Mouse (Mus musculus): ENCODE data around the gene Eppin. TPM values are rescaled to one million over a fixed set of nuclear protein-coding genes. Genes with fewer than 3 reads are reported as not detected.
"Not testable (repeated sequence)": the region's sequence is repeated elsewhere in the genome, so short reads cannot be mapped to it uniquely, and the experiment has no call there.

Gene Eppin
- polyA plus RNA-seq (2012; ENCODE audit: insufficient read depth, insufficient read length, missing spikeins): not detected in 2 replicates

DNA sequence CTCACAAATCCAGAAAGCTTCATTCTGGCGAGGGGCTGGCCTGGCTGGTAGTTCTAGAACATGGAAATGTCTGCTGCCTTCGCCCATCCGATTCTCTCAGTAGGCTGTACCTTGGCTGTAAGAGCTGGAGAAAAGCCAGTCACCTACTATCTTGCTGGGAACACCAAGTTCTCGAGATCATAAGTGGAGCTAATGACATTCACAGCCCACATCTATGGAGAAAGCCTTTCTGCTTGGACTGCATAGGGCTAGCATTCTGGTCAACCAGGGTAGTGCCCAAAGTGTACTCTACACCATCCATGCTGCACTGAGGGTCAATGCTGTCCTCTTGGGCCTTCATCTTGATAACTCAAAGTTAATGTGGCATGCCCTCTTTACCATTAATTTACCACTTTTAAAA, at the start of gene Eppin:
Eppin (minus strand) TSS at position 101 of the 400 bp plus-strand sequence.
- Histone ChIP-seq H3K27ac (replicated peaks; ENCODE audit: low read depth, low read length) (no peak within 1 kb of the TSS), H3K4me1 (ENCODE audit: control insufficient read depth, insufficient read depth, insufficient read length, low read length) (no peaks in the 10 kb centered on the region), H3K4me3 (ENCODE audit: insufficient read depth, low read depth, low read length) (no peak within 1 kb of the TSS)

DNA sequence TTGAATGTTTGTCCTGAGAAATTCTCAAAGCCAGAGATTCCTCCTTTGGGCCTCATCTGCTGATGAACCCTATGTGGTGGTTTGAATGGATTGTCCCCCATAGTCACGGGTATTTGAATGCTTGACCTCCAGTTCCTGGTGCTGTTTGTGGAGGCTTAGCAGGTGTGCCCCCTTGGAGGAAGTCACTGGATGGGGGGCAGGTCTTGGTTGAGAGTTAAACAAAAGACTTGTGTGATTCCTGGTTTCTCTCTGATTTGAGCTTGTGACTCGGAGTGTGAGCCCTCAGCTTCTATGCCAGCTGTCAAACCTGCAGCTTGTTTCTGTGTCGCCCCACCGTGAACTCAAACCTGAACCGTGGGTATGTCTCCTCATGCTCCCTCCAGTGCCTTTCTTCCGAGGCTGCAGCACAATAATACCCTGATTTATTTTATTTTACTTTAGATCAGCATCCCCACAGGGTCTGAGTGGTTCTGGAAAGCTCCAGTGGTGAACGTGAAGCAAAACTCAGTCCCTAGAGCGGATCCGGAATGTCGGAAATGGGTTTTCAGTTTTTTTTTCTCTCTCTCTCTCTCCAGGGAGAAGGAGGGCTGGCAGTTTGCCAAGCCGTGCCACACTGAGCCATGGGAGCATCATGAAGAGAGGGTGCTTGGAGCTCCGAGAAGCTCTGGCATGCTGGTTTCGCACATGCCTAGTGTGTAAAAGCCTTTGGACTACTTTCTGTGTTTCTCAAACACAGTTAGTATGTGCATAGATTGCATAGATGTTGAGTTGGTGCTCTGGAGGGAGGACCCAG, 48.7 kb upstream of the Eppin start:
- H3K4me3 ChIP-seq (ENCODE audit: insufficient read depth, low read depth, low read length): no peak overlapping the region
- no peak overlapping the region for H3K27ac ChIP-seq (replicated peaks; ENCODE audit: low read depth, low read length)

DNA sequence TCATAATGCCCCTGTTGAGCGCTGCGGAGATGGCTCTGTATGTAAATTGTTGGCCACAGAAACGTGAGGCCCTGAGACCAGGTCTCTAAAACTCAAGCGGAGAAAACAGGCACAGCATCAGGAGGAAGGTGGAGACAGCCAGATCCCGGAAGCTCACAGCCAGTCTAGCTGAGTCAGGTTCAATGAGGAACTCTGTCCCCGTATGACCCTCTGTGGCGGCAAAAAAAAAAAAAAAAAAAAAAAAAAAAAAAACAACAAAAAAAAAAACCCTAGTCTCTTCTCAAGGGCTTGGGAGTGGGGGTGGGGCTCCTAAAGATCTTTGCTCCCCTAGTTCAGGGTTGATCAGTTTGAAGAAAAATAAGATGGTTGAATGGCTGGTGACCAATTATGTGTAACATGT, 47.7 kb upstream of the Eppin start:
- no peaks in the 10 kb centered on the region for H3K4me1 ChIP-seq (ENCODE audit: control insufficient read depth, insufficient read depth, insufficient read length, low read length)
- no peak overlapping the region for H3K27ac ChIP-seq (replicated peaks; ENCODE audit: low read depth, low read length)
- H3K4me3 ChIP-seq (ENCODE audit: insufficient read depth, low read depth, low read length): no peak overlapping the region

More for the DNA sequence above, 48.7 kb upstream of the Eppin start:
- H3K4me1 ChIP-seq (ENCODE audit: control insufficient read depth, insufficient read depth, insufficient read length, low read length): no peaks in the 10 kb centered on the region

DNA sequence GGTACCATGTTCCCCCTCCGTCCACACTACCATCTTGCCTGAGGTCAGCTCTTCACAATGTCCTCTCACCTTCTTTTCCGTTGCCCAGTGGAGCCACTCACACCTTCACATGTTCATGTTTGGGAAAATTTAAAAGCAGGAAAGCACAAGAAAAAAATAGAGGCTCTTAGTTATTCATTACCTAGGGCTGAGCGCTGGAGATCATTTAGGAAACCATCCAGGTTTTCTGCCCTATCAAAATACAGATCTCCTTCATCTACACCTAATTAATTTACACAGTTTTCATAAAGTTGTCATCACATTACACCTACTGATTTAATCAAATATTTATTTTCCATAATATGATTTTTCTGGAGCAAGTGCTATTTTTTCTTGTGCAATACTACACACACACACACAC, 45.3 kb upstream of the Eppin start, which contains the start of gene Wfdc16:
Wfdc16 (minus strand) TSS at position 101 of the 400 bp plus-strand sequence.
- H3K27ac ChIP-seq (replicated peaks; ENCODE audit: low read depth, low read length): no peak within 1 kb of the TSS
- no peaks in the 10 kb centered on the region for H3K4me1 ChIP-seq (ENCODE audit: control insufficient read depth, insufficient read depth, insufficient read length, low read length)
- no peak within 1 kb of the TSS for H3K4me3 ChIP-seq (ENCODE audit: insufficient read depth, low read depth, low read length)

DNA sequence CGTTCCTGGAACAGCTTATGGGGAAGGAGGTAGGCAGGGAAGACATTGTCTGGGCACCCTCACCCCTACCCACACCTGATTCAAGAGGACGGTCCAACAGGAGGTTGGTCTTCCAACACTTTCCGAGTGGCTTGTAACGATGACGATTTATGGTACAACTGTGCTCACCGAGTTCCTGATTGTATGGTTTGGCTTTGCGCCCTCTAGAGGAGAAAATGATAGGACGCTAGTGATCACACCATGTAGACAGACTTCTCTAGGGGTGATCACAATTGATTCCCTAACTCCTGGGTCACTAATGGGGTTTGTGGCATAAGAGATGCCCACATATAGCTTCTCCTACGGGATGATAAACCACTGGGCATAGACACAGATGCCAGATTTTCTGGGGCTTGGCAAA, 41.9 kb upstream of the Eppin start:
- Histone ChIP-seq H3K4me1 (ENCODE audit: control insufficient read depth, insufficient read depth, insufficient read length, low read length) (no peaks in the 10 kb centered on the region), H3K4me3 (ENCODE audit: insufficient read depth, low read depth, low read length) (no peak overlapping the region), H3K27ac (replicated peaks; ENCODE audit: low read depth, low read length) (no peak overlapping the region)

DNA sequence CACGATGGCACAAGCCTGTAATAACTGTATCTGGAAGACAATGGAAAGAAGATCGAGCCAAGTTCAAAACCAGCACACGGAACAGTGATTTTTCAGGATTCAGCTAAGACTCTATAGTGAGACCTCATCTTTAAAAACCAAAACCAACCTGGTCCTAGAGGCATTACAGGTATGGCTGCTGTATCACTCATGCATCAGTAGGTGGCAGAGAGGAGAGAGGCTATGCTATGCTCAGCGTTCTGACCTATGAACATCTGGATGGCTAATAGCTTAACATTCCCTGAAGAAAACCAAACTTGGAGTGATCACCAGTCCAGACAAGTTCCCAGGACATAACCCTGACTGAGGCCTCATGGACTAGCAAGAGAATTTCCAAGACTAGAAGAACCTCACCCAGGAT, 28.4 kb upstream of the Eppin start:
- Histone ChIP-seq H3K4me1 (ENCODE audit: control insufficient read depth, insufficient read depth, insufficient read length, low read length) (no peaks in the 10 kb centered on the region), H3K27ac (replicated peaks; ENCODE audit: low read depth, low read length) (no peak overlapping the region), H3K4me3 (ENCODE audit: insufficient read depth, low read depth, low read length) (no peak overlapping the region)

DNA sequence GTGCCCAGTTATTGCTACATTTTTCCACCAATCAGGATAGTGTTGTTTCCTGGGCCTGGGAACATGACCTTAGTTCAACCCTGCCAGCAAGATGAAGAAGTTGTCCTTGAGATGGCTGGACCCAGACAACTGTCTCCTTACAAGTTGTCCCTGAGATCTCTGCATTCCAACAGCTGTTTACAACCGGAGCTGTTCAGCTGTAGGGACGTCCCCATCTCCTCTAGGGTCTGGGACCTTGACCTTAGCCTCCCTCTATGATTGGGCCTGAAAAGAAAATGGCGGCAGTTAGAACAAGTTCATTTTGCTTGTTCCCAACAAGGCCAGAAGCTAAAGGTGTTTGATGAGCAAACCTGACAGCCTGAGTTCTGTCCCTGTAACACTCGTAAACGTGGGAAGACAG, 25.7 kb upstream of the Eppin start:
- H3K27ac ChIP-seq (replicated peaks; ENCODE audit: low read depth, low read length): no peak overlapping the region
- H3K4me1 ChIP-seq (ENCODE audit: control insufficient read depth, insufficient read depth, insufficient read length, low read length): no peaks in the 10 kb centered on the region
- H3K4me3 ChIP-seq (ENCODE audit: insufficient read depth, low read depth, low read length): no peak overlapping the region

DNA sequence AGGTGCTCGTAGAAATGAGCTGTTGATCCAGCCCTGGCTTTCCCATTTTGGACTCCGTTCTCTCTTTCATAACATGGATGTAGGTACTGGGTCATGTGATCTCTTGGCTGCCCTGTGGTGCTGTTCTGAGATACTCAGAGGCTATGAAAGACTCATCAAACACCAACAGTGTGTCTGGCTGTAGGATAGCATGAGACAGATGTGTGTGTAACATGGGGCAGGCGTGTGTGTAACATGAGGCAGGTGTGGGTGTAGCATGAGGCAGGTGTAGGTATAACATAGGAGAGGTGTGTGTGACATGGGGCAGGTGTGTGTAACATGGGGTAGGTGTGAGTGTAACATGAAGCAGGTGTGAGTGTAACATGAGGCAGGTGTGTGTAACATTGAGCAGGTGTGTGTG, 22.0 kb upstream of the Eppin start:
- Histone ChIP-seq H3K4me1 (ENCODE audit: control insufficient read depth, insufficient read depth, insufficient read length, low read length) (no peaks in the 10 kb centered on the region), H3K27ac (replicated peaks; ENCODE audit: low read depth, low read length) (no peak overlapping the region), H3K4me3 (ENCODE audit: insufficient read depth, low read depth, low read length) (no peak overlapping the region)

DNA sequence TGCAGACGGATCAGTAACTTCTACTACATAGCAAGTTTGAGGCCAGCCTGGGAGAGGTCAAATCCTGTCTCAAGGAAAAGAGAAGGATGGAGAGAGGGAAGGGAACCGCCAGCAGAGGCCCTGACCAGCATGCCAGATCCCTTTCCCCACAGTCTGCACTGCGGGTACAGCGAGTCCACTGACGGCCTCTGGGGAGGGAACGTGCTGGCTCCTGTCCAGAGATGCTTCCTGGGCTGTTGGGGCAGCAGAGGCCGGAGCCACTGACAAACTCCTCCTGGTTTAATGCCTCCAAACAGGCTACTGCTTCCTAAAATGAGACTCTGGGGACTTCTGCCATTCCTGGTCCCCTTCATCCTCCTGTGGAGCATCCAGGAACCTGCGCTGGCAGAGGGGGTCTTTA, 20.1 kb upstream of the Eppin start, which contains the start of the genes Wfdc6b and Wfdc8:
Wfdc6b (plus strand) TSS at position 52 of the 400 bp plus-strand sequence.
Wfdc8 (minus strand) TSS at position 156 of the 400 bp plus-strand sequence.
- H3K4me3 ChIP-seq (ENCODE audit: insufficient read depth, low read depth, low read length); H3K27ac ChIP-seq (replicated peaks; ENCODE audit: low read depth, low read length): not testable (repeated sequence)

DNA sequence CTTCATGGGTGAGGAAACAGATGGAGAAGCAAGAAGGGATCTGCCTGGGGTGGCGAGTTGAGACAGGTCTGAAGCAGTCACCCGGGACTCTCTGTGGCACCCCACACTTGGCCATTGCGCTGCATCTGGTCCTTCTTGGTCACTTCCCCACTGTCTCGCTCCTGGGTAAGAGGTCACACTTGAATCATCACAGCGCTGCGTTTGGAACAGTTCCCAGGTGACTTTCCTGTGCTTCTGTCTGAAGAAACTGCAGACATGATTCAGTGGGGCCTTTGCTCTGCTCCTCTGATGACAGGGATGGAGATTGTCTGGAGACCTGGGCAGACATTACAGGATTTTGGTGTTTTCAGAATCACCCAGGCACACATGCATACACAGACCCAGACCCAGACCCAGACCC, 15.4 kb upstream of the Eppin start:
- Histone ChIP-seq H3K27ac (replicated peaks; ENCODE audit: low read depth, low read length) (no peak overlapping the region), H3K4me3 (ENCODE audit: insufficient read depth, low read depth, low read length) (no peak overlapping the region), H3K4me1 (ENCODE audit: control insufficient read depth, insufficient read depth, insufficient read length, low read length) (no peaks in the 10 kb centered on the region)

More for the DNA sequence above, 20.1 kb upstream of the Eppin start, which contains the start of the genes Wfdc6b and Wfdc8:
- not testable (repeated sequence) for H3K4me1 ChIP-seq (ENCODE audit: control insufficient read depth, insufficient read depth, insufficient read length, low read length)

DNA sequence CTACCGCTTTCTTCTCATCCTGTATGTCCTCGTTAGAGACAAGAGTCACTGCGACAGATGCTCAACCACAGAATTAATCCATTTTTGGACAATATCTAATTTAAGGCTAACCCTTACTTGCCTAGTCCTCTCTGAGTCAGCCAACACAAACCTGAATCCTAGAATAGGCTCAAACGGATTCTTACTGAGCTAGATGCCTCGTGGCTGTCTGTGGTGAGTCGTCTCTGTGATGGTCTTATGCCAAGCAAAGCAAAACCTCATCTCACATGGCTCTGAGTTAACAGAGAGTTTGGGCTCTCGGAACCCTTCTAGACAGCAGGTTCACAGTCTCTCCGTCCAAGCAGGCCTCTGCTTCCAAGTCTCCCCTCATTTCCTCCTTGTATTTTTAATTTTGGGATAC, 11.0 kb upstream of the Eppin start:
- H3K4me1 ChIP-seq (ENCODE audit: control insufficient read depth, insufficient read depth, insufficient read length, low read length): no peaks in the 10 kb centered on the region
- H3K4me3 ChIP-seq (ENCODE audit: insufficient read depth, low read depth, low read length): no peak overlapping the region
- no peak overlapping the region for H3K27ac ChIP-seq (replicated peaks; ENCODE audit: low read depth, low read length)

DNA sequence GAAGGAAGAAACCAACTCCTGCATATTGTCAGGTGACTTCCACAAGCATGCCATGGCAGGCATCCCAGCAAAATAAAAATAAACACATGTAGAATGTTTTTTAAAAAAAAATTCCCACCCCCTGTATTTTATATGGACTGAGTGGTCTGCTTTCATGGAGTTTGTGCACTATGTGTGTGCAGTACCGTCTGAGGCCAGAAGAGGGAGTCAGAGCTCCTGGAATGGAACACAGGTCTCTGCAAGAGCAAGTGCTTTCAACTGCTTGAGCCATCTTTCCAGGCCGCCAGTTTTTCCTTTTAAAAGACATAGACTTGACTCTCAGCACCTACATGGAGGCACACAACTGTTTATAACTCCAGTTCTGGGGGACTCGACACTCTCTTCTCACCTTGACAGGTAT, 10.1 kb upstream of the Eppin start:
- no peak overlapping the region for H3K4me3 ChIP-seq (ENCODE audit: insufficient read depth, low read depth, low read length)
- H3K27ac ChIP-seq (replicated peaks; ENCODE audit: low read depth, low read length): no peak overlapping the region
- no peaks in the 10 kb centered on the region for H3K4me1 ChIP-seq (ENCODE audit: control insufficient read depth, insufficient read depth, insufficient read length, low read length)

DNA sequence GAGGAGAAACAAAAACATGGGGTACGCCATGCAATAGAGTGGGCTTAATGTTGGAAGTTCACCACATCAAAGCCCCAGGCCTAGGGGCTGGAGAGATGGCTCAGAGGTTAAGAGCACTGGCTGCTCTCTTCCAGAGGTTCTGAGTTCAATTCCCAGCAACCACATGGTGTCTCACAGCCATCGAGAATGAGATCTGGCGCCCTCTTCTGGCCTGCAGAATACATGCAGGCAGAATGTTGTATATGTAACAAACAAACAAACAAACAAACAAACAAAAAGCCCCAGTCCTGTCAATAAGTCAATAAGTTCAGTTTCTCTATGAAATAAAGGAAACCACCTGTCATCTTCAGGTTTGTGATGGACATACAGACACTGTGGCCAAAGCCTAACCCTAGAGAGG, 6.8 kb upstream of the Eppin start:
- H3K4me1 ChIP-seq (ENCODE audit: control insufficient read depth, insufficient read depth, insufficient read length, low read length): no peaks in the 10 kb centered on the region
- no peak overlapping the region for H3K27ac ChIP-seq (replicated peaks; ENCODE audit: low read depth, low read length)
- H3K4me3 ChIP-seq (ENCODE audit: insufficient read depth, low read depth, low read length): no peak overlapping the region

DNA sequence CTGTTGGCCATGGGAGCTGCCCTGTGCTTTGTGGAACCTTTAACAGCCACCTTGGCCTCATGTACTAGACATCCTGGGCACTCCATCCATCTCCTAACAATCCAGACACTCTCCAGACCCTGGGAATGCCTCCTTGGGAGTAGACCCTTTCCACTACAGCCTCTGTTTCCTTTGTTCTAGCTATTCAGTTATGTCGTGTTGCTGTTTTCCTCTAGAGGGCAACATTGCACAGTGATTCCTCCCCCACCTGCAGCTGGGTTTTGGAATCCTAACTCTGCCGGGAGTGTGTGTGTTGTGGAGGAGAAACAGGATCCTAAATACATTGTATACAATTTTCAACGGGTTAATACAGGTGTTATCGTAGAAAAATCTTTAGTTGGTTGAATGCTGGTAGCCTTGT, 1.4 kb downstream of the Eppin start:
- Histone ChIP-seq H3K4me1 (ENCODE audit: control insufficient read depth, insufficient read depth, insufficient read length, low read length) (no peaks in the 10 kb centered on the region), H3K27ac (replicated peaks; ENCODE audit: low read depth, low read length) (no peak overlapping the region)

DNA sequence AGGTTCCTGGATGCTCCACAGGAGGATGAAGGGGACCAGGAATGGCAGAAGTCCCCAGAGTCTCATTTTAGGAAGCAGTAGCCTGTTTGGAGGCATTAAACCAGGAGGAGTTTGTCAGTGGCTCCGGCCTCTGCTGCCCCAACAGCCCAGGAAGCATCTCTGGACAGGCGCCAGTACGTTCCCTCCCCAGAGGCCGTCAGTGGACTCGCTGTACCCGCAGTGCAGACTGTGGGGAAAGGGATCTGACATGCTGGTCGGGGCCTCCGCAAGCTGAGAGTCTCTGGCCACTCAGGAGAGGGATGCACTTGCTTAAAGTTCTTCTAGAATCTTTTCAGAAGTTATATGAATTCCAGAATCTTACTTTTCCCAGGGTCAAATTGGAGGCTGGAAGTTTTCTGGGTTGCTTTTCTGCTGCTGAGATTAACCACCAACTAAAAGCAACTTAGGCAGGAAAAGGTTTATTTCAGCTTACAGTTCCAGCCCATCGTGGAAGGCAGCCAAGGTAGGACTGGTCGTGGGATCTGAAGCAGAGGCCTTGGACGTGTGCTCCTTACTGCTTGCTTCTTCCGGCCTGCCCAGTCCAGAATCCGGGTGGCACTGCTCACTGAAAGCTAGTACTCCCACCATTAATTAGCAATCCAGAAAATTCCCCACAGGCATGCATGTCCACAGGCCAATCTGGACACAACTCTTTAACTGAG, 8.2 kb downstream of the Eppin start, which contains the start of gene Wfdc6a:
Wfdc6a (minus strand) TSS at position 423 of the 701 bp plus-strand sequence.
- H3K4me1 ChIP-seq (ENCODE audit: control insufficient read depth, insufficient read depth, insufficient read length, low read length); H3K27ac ChIP-seq (replicated peaks; ENCODE audit: low read depth, low read length); H3K4me3 ChIP-seq (ENCODE audit: insufficient read depth, low read depth, low read length): not testable (repeated sequence)

More for the DNA sequence above, 1.4 kb downstream of the Eppin start:
- no peak overlapping the region for H3K4me3 ChIP-seq (ENCODE audit: insufficient read depth, low read depth, low read length)
